Mouse (Mus musculus) thymus, adult 2 months (tissue): ENCODE data around the gene Ahnak.

Source experiments
- CTCF ChIP-seq: fragments of 200-500 bp; IDR thresholded peaks from 2 replicates; pipeline ENCODE4 v1.5.1; 2012; ENCODE audit warnings: mild to moderate bottlenecking, control low read depth, low read length, moderate library complexity, borderline replicate concordance; ENCODE audit not compliant: control insufficient read depth, poor library complexity, insufficient read depth; ENCODE audit errors: extremely low read depth
- POLR2A ChIP-seq: fragments of 200-500 bp; IDR thresholded peaks from 2 replicates; pipeline ENCODE4 v1.6.1; 2012; ENCODE audit warnings: mild to moderate bottlenecking, low read length, control low read depth, moderate library complexity; ENCODE audit not compliant: control insufficient read depth, poor library complexity, insufficient read depth; ENCODE audit errors: extremely low read depth

- TF ChIP-seq CTCF (no peak), POLR2A (no peak)
These were observed 101.1 kb downstream of the Ahnak start for GRCm38 (mm10) chr19:9090191-9090590.
